Mouse (Mus musculus) ES-E14 (cell line): ENCODE measurements around the gene Bdnf. TPM values are rescaled to one million over a fixed set of nuclear protein-coding genes. Genes with fewer than 3 reads are reported as not detected.

Experiments used
- DNase-seq: peaks from one replicate; pipeline ENCODE4 v3.0.0-alpha.2; 2013; ENCODE audit warnings: low read depth, low spot score
- H3K27ac ChIP-seq: 2 replicates; pipeline ENCODE4 v1.5.1; 2012; ENCODE audit warnings: low read depth, mild to moderate bottlenecking, low read length, moderate library complexity, mixed read lengths; ENCODE audit not compliant: poor library complexity, insufficient read depth, severe bottlenecking
- H3K36me3 ChIP-seq: 2 replicates; pipeline ENCODE4 v1.6.1; 2012; ENCODE audit warnings: mild to moderate bottlenecking, low read length, moderate library complexity, mixed read lengths; ENCODE audit not compliant: control insufficient read depth, poor library complexity, insufficient read depth, severe bottlenecking
- H3K4me1 ChIP-seq, 2 experiments: fragments of 150-350 bp in 1 of 2; sonication (generic) in 1 of 2; 2 replicates each; pipeline ENCODE4 v1.6.1; 2012; ENCODE audit warnings: low read length in 2 of 2, mild to moderate bottlenecking in 1 of 2, mixed read lengths in 1 of 2; ENCODE audit not compliant: control insufficient read depth in 2 of 2, insufficient read depth in 2 of 2, poor library complexity in 1 of 2
- H3K4me3 ChIP-seq, 2 experiments: fragments of 150-350 bp in 1 of 2; sonication (generic) in 1 of 2; 2 replicates each; pipeline ENCODE4 v1.5.1; 2012; ENCODE audit warnings: low read length in 2 of 2, low read depth in 1 of 2, mild to moderate bottlenecking in 1 of 2, mixed read lengths in 1 of 2; ENCODE audit not compliant: insufficient read depth in 1 of 2, poor library complexity in 1 of 2, severe bottlenecking in 1 of 2
- H3K9ac ChIP-seq: 2 replicates; pipeline ENCODE4 v1.6.1; 2012; ENCODE audit warnings: low read depth, mild to moderate bottlenecking, low read length, mixed read lengths; ENCODE audit not compliant: poor library complexity, insufficient read depth, severe bottlenecking
- H3K9me3 ChIP-seq: fragments of 150-350 bp; sonication (generic); 2 replicates; pipeline ENCODE4 v1.6.1; 2012; ENCODE audit warnings: low read depth, mild to moderate bottlenecking, low read length; ENCODE audit not compliant: control insufficient read depth, insufficient read depth
- CHD2 ChIP-seq: IDR thresholded peaks from 2 replicates; pipeline ENCODE4 v1.6.1; 2014; ENCODE audit warnings: mild to moderate bottlenecking, low read depth, low read length, inconsistent platforms
- HCFC1 ChIP-seq: IDR thresholded peaks from 2 replicates; pipeline ENCODE4 v1.6.1; 2012; ENCODE audit warnings: low read length, inconsistent platforms, borderline replicate concordance; ENCODE audit not compliant: insufficient read depth
- MAFK ChIP-seq: IDR thresholded peaks from 2 replicates; pipeline ENCODE4 v1.6.1; 2014; ENCODE audit warnings: mild to moderate bottlenecking, low read depth, low read length, inconsistent platforms; ENCODE audit not compliant: insufficient read depth
- ZC3H11A ChIP-seq: IDR thresholded peaks from 2 replicates; pipeline ENCODE4 v1.6.1; 2012; ENCODE audit warnings: low read depth, mild to moderate bottlenecking, inconsistent platforms, low read length, borderline replicate concordance
- ZNF384 ChIP-seq: IDR thresholded peaks from 2 replicates; pipeline ENCODE4 v1.6.1; 2012; ENCODE audit warnings: low read depth, low read length, inconsistent platforms
- in situ Hi-C, 2 experiments: fragments of 600-800 bp; cut with MboI; formaldehyde crosslinking; loops; one replicate each; pipeline ENCODE4 v1.15.1; 2025; ENCODE audit warnings: low sequenced_read_pairs in 2 of 2, inconsistent platforms in 1 of 2; ENCODE audit not compliant: unreplicated experiment in 2 of 2
- total RNA-seq: library from RNA; depleted of rRNA; stranded (reverse); fragments of 300-350 nt; gene quantifications from 2 replicates; pipeline ENCODE4 v1.2.3, GENCODE M21; 2012

The Bdnf gene
- total RNA-seq, 1 experiment: 5.4 TPM

GRCm38 (mm10) chr2:109675973-109676617 lies 1.6 kb downstream of the Bdnf start:
- Histone ChIP-seq H3K4me1 (0 out of 4 replicates have a peak, but pooled peaks cover 0 to 2% of the 10 kb centered on the region in 2 experiments), H3K36me3 (no peaks in the 10 kb centered on the region), H3K27ac (no peak overlapping the region), H3K4me3 (peak overlapping the region; percentile 47 to 65; a peak in 3 of 4 replicates), H3K9me3 (no peaks in the 10 kb centered on the region), H3K9ac (no peak overlapping the region)
- TF ChIP-seq HCFC1: no peak
- in situ Hi-C loops: loop anchor here in 1 of 2 experiments (25.0 kb wide), 1 partner anchor 964 kb away; no protein-coding TSS in a partner anchor
- peak; percentile 68 for DNase-seq

DNA sequence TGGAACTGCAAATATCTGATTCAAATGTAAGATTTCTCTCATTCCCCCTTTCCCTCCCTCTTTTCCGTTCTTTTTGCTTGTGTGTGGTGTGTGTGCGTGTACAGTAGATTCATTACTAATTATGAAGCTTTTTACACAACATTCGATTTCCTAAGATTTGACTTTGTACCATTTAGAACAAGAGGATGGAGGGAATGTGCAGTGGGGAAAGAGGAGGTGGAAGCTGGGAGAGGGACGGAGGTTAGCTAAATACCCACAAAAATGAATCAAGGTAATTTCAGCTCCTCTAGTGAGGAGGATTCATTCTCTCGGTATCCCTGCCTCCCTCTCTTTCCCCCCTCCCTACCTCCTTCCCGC lies 2.1 kb downstream of the Bdnf start:
- no peak for DNase-seq
- no peak for TF ChIP-seq ZC3H11A
- TF ChIP-seq CHD2: no peak
- TF ChIP-seq HCFC1: no peak
- TF ChIP-seq ZNF384: no peak
- TF ChIP-seq MAFK: no peak
- Histone ChIP-seq H3K9me3 (no peaks in the 10 kb centered on the region), H3K4me1 (0 out of 4 replicates have a peak, but pooled peaks cover 0 to 2% of the 10 kb centered on the region in 2 experiments), H3K9ac (no peak overlapping the region), H3K4me3 (peak overlapping the region; percentile 65 to 96; a peak in 3 of 4 replicates), H3K36me3 (no peaks in the 10 kb centered on the region), H3K27ac (no peak overlapping the region)
- in situ Hi-C loops: loop anchor here in 1 of 2 experiments (25.0 kb wide), 1 partner anchor 964 kb away; no protein-coding TSS in a partner anchor

DNA sequence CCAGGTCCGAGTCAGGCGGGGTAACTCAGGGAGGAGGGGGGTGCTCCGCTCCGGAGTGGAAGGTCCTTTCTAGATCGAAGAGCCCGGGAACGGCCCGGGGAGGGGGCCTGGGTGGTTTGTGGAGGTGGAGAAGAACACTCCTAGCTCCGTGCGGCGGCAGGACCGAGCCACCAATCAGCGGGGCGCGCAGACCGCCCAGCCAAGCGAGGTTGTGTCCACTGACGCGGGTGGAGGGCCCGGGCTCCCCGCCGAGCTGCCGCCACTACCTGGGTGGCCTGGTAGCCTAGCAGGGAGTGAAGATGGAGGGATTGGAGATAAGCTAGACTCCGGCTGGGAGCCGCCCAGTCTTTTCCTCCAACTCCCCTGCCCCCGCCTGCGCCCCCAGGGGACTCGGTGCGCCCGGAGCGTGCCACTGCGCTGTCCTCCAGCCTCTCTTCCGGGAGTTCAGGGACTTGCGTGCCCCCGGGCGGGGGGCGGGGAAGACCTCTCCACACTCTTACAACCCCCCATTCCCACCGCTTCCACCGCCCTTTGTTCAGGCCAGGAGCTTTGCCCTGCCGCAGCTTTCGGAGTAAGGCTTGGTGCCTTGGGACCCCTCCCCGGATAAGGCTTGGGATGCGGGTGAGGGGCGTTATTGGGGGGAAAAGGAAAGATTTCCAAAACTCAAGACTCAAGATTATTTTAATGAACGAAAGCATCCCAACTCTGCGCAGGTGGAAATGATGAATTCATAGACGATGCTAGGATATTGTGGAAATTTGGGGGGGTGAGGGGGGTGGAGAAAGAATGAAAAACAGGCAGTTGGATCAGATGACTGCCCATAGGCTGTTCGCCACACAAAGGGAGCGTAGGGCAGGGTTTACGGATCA lies 3.0 kb downstream of the Bdnf start:
- Histone ChIP-seq H3K4me3 (peak overlapping the region; percentile 65 to 96), H3K9me3 (no peaks in the 10 kb centered on the region), H3K36me3 (no peaks in the 10 kb centered on the region), H3K27ac (peak overlapping the region; percentile 83), H3K9ac (peak overlapping the region; percentile 87), H3K4me1 (0 out of 4 replicates have a peak, but pooled peaks cover 0 to 2% of the 10 kb centered on the region in 2 experiments)
- in situ Hi-C loops: loop anchor here in 1 of 2 experiments (25.0 kb wide), 1 partner anchor 965 kb away; no protein-coding TSS in a partner anchor
- no peak for TF ChIP-seq ZNF384
- no peak for TF ChIP-seq HCFC1
- no peak for TF ChIP-seq MAFK
- TF ChIP-seq ZC3H11A: no peak
- no peak for TF ChIP-seq CHD2
- peak; percentile 57 for DNase-seq

- no peaks in the 10 kb centered on the region for H3K9me3 ChIP-seq
- H3K36me3 ChIP-seq: no peaks in the 10 kb centered on the region
- peak overlapping the region; percentile 83 for H3K9ac ChIP-seq
- H3K4me1 ChIP-seq: 0 out of 4 replicates have a peak, but pooled peaks cover 0 to 2% of the 10 kb centered on the region in 2 experiments
- DNase-seq: peak; percentile 85
- in situ Hi-C loops: loop anchor here in 1 of 2 experiments (25.0 kb wide), 1 partner anchor 966 kb away; no protein-coding TSS in a partner anchor
- peak overlapping the region; percentile 65 to 96 for H3K4me3 ChIP-seq
- peak overlapping the region; percentile 43; the same call in 1 of the 2 replicates for H3K27ac ChIP-seq
- TF ChIP-seq HCFC1 (no peak), ZC3H11A (no peak), CHD2 (no peak), MAFK (no peak), ZNF384 (no peak)
Observed at GRCm38 (mm10) chr2:109678090-109678409, 3.5 kb downstream of the Bdnf start.
